Mouse (Mus musculus) cerebellum, adult 2 months (tissue): ENCODE data around the gene Gm525. TPM values are rescaled to one million over a fixed set of nuclear protein-coding genes. Genes with fewer than 3 reads are reported as not detected.

Experiments used
- DNase-seq, 2 experiments: peaks; one replicate each; pipeline ENCODE4 v3.0.0; 2021
- H3K27ac ChIP-seq: fragments of 200-500 bp; 2 replicates; pipeline ENCODE4 v1.5.1; 2012; ENCODE audit warnings: low read length, control low read depth, inconsistent platforms; ENCODE audit not compliant: insufficient read depth
- H3K27me3 ChIP-seq: fragments of 200-500 bp; 2 replicates; pipeline ENCODE4 v1.6.1; 2012; ENCODE audit warnings: inconsistent platforms, mild to moderate bottlenecking, low read length, moderate library complexity; ENCODE audit not compliant: control insufficient read depth, insufficient read depth
- H3K4me1 ChIP-seq: fragments of 200-500 bp; 2 replicates; pipeline ENCODE4 v1.6.1; 2011; ENCODE audit warnings: low read length; ENCODE audit not compliant: control insufficient read depth, insufficient read depth
- H3K4me3 ChIP-seq: fragments of 200-500 bp; replicated peaks from 2 replicates; pipeline ENCODE3; 2011; ENCODE audit warnings: mild to moderate bottlenecking, low read depth, low read length, control low read depth; ENCODE audit not compliant: insufficient read depth
- CTCF ChIP-seq: fragments of 200-500 bp; IDR thresholded peaks from 2 replicates; pipeline ENCODE4 v1.5.1; 2011; ENCODE audit warnings: low read depth, mild to moderate bottlenecking, control low read depth, low read length, moderate library complexity, borderline replicate concordance; ENCODE audit not compliant: insufficient read depth
- POLR2A ChIP-seq: fragments of 200-500 bp; IDR thresholded peaks from 2 replicates; pipeline ENCODE4 v1.6.1; 2011; ENCODE audit warnings: low read length, control low read depth, borderline replicate concordance; ENCODE audit not compliant: insufficient read depth
- WGBS: fragments of 180-500 bp; shearing (Covaris S2); methylation state at CpG from one replicate; pipeline ENCODE4 v1.1.7; 2018; 5-methylcytosine and 5-hydroxymethylcytosine counted together
- polyA plus RNA-seq: library from polyadenylated mRNA; depleted of rRNA; stranded (reverse); fragments of >200 nt; gene quantifications from 2 replicates; pipeline ENCODE4 v1.2.3, GENCODE M21; 2012

The Gm525 gene
- polyA plus RNA-seq, 1 experiment = 0.65 TPM

DNA sequence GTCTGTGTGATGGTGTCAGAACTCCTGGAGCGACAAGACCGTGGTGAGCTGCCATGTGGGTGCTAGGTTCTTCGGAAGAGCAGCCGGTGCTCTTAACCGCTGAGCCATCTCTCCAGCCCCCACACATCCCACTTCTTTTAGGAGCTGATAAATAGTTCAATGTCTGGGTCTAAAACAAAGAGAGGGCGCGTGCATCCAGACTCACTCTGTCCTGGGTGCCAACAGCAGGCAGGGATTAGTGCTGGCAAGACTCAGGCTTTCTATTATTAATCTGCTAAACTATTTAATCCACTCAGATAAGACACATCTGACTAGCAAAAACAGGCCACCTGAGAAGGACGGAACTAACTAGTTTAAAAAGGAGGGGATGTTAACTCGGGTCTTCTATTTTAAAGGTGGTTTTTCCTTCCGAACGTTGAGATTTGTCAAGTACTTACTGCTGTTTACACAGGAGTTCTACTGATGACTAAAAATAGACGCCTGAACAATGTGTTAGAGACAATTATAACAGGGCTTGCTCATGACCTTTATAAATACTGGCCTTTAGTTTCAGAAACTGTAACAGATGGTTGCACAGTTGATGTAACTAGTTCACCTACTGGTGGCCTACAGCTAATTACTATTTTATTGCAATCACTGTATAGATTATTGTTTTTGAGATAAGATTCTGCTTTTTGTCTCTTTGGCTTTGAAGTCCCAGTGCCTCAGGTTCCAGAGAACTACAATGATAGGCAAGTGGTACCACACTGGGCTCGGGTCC, 17.5 kb upstream of the Gm525 start:
- 26% methylated on average over 13 of the region's 13 CpGs for WGBS
- no peak overlapping the region for H3K27ac ChIP-seq
- TF ChIP-seq CTCF (no peak), POLR2A (no peak)

DNA sequence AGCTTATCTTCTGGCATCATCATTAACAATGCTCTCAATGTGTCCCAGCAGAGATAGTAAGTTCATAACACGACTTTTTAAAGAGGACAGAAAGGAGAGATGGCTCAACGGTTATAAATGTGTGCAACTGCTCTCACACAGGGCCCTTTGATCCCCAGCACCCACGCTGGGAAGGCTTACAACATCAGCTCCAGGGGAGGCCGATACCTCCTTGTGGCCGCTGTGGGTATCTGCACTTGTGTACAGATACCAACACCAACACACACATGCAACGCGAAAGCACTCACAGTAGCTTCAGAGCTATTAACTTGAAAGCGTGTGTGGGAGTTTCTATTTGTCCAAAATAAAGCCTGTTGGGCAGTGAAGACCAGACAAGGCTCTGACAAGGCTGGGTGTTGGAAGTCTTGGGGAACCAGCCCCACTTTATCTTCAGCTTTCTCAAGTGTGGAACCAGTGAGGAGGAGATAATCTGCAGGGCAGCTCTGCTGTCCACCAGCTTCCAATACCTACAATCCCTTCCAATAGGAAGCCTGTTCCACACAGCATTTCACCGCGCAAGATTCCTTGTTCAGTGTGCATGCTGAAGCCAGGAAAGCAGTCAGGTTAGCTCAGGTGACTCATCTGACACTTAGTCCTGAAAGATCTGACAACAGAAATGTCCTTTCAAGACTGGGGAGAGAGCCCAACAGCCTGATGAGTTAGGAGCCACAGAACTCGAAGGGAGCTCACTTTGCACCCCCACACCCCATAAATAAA, 14.9 kb upstream of the Gm525 start:
- H3K4me1 ChIP-seq = peaks cover 6% of the 10 kb centered on the region
- TF ChIP-seq CTCF (peak; percentile 47), POLR2A (no peak)
- H3K27me3 ChIP-seq = no peaks in the 10 kb centered on the region
- 40% methylated on average over 11 of the region's 11 CpGs for WGBS
- H3K4me3 ChIP-seq = peak overlapping the region; percentile 72
- DNase-seq = peak; percentile 47 to 52
- H3K27ac ChIP-seq = 0 out of 2 replicates have a peak overlapping the region, but pooled peaks have one; percentile 20

More for the DNA sequence above, 17.5 kb upstream of the Gm525 start:
- DNase-seq = peak; percentile 25 to 71
- Histone ChIP-seq H3K27me3 (no peaks in the 10 kb centered on the region), H3K4me3 (peak overlapping the region; percentile 13), H3K4me1 (peaks cover 6% of the 10 kb centered on the region)

DNA sequence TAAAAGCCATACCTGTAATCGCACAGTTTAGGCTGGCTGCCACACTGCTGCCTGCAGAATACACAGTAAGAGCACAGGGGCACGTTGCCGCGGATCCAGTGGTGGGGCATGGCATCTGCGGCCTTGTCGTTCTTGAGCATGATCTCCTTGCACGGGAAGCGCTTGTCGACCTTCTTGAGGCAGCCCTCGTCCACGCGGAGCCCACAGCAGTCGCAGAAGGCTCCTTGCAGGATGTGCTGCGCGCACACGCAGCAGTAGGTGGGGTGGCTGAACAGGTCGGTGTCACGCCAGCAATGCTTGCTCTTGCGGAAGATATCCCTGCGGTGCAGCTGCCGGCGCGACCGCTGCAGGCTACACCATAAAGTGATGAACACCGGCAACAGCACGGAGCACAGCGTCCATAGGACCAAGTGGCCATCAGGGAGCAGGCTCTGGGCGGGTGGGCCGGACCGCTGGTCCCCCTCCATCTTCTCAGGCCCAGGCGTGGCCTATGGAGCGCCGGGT, 13.7 kb upstream of the Gm525 start:
- no peaks in the 10 kb centered on the region; the same call in 1 of the 2 replicates for H3K4me1 ChIP-seq
- peak overlapping the region; percentile 45 for H3K27ac ChIP-seq
- WGBS = under 1% methylated on average over 33 of the region's 33 CpGs
- DNase-seq = peak in 1 of 2 experiments; percentile 67
- H3K4me3 ChIP-seq = peak overlapping the region; percentile 72
- TF ChIP-seq CTCF (no peak), POLR2A (no peak)
- no peaks in the 10 kb centered on the region for H3K27me3 ChIP-seq

DNA sequence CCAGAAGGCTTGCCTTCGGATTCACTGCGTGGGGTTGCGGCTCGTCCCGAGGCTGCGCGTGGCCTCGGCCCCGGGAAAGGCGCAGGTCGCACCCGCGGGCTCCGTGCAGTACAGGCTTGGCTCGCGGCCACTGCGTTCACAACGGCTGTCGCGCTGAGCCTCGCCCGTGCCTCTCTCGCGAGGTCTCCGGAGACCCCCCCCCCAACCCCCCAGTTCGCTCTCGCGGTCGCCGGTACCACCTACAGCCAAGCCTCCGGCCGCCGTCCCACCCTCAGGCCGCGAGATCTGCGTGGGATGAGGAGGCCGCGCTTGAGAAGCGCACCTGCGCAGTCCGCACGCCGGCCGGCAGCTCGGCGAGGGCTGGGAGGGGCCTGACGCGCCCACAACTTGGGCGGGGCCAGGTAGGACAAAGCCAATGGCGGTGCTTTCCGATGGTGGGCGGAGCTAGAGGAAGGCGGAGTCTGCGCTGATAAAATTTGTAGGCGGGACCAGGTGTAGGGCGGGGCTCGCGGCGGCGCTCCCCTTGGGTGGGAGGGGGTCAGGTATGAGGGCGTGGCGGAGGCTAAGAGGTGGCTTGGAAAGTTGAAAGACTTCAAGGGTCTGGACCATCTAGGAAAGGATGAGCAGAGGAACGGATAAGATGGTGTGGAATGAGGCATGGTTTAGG, 13.1 kb upstream of the Gm525 start:
- Histone ChIP-seq H3K4me3 (peak overlapping the region; percentile 72), H3K27ac (peak overlapping the region; percentile 45), H3K4me1 (no peaks in the 10 kb centered on the region), H3K27me3 (no peaks in the 10 kb centered on the region)
- under 1% methylated on average over 63 of the region's 63 CpGs for WGBS
- DNase-seq = peak; percentile 97
- no peak for TF ChIP-seq CTCF
- TF ChIP-seq POLR2A = peak; percentile 92

DNA sequence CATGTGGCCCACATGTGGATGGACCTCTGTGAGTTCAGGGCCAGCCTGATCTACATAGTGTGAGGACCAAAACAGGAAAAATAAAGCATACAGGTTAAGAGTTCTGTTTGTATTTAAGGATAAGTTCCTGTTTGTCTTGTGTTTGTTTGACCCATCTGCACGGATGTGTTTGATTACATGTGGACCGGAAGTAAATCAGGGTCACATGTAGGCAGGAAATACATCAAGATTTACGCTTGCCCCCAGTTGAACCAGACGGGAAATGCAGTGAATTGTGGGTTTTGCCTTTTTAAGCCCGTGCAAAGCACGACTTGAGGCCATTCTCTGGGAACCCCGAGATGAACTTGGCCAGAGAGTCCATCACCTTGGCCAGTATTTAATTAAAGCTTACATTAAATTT, 12.3 kb upstream of the Gm525 start:
- 84% methylated on average over 7 of the region's 7 CpGs for WGBS
- TF ChIP-seq POLR2A (no peak), CTCF (no peak)
- H3K27me3 ChIP-seq = no peaks in the 10 kb centered on the region

DNA sequence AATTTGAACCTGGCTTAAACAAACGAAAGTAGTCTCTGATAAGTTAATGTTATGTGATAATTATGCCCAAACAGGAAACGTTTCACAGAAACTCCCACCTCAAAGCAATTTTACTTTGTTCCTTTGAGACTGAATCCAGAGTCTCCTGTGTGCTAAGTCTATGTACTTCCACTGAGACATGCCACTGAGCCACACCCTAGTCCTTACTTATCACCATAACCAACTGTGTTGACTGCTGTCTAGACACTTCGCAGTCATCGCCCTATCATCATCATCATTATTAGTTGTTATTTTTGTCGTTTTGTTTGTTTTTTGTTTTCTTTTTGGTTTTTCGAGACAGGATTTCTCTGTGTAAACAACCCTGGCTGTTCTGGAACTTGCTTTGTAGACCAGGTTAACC, 9.3 kb upstream of the Gm525 start:
- Histone ChIP-seq H3K4me1 (no peaks in the 10 kb centered on the region), H3K27me3 (no peaks in the 10 kb centered on the region), H3K27ac (no peak overlapping the region), H3K4me3 (no peak overlapping the region)
- TF ChIP-seq POLR2A = no peak
- no peak for TF ChIP-seq CTCF
- no peak for DNase-seq
- WGBS = 84% methylated on average over 6 of the region's 6 CpGs

More for the DNA sequence above, 12.3 kb upstream of the Gm525 start:
- H3K4me1 ChIP-seq = no peaks in the 10 kb centered on the region
- DNase-seq = no peak
- no peak overlapping the region for H3K27ac ChIP-seq
- no peak overlapping the region for H3K4me3 ChIP-seq

DNA sequence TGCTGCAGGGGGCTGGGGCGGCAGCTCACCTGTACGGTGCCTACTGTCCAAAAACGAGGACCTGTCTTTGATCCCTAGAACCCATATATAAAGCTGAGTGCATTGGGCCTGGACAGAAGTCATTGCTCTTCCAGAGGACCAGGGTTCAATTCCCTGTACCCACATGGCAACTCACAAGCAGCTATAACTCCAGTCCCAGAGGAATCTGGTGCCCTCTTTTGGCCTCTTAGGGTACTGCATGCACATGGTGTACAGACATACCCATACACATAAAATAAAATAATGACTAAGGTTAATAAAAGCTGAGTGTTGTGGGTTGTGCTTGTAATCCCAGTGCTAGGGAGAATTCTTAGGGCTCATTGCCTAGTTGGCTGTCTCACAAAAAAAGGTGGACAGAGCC, 8.3 kb upstream of the Gm525 start:
- TF ChIP-seq CTCF = no peak
- Histone ChIP-seq H3K27me3 (no peaks in the 10 kb centered on the region), H3K4me3 (no peak overlapping the region), H3K4me1 (no peaks in the 10 kb centered on the region), H3K27ac (no peak overlapping the region)
- no peak for DNase-seq
- 95% methylated on average over 3 of the region's 3 CpGs for WGBS

DNA sequence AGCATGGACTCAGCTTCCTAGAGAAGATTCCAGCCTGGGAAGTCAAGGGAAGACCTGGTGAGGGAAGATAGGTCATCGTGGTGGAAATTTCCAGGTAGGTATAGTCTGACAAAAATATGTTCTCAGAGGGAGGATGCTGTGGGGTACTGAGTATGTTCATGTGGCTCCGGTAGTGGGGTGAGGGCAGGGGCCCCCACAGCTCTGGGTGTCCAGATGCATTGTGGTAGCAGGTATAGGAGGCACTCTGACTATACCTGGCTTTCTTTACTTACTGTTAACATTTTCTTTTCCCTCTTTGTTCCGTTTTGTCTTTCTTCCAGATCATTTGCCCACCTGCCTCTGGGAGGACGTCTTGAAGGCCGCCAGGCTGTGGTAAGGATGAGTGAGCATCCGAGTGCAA, 7.5 kb upstream of the Gm525 start:
- no peak for TF ChIP-seq CTCF
- no peak for TF ChIP-seq POLR2A
- 81% methylated on average over 6 of the region's 6 CpGs for WGBS
- no peaks in the 10 kb centered on the region for H3K27me3 ChIP-seq

More for the DNA sequence above, 7.5 kb upstream of the Gm525 start:
- Histone ChIP-seq H3K27ac (no peak overlapping the region), H3K4me3 (no peak overlapping the region), H3K4me1 (no peaks in the 10 kb centered on the region)
- DNase-seq = no peak
